Mouse (Mus musculus): ENCODE results near the gene Mrpl51. TPM values are rescaled to one million over a fixed set of nuclear protein-coding genes. Genes with fewer than 3 reads are reported as not detected.

Mrpl51 gene
- total and polyA plus RNA-seq, 2 experiments: 44.0 to 69.8 TPM

DNA sequence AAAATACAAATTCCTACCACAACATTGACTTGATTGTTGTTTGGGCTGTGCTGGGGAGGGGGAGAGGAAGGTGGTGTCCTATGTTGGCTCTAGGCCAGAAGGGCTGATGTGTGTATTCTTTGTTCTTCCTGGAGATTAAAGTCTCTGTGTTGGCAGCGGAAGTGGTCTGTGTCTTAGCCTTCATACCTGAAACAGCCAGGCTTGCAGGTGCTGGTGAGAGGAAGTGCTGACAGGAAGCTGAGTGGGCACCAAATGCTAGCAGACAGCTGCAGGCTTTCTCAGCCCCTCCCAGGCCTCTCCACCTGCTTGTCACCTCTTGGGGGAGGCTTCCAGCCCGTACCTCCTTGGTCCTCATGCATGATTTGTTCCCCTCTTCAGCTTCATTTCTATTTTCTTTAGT, 30.5 kb downstream of the Mrpl51 start:
- no peak overlapping the region for H3K9ac ChIP-seq (ENCODE audit: low read depth, low read length)
- no peaks in the 10 kb centered on the region for H3K79me2 ChIP-seq (ENCODE audit: control insufficient read depth, insufficient read depth, low read length)
- DNase-seq (ENCODE audit: extremely low read depth, low read depth, low spot score): peak; percentile 25
- 76% methylated on average over 2 of the region's 2 CpGs for WGBS
- H3K4me3 ChIP-seq (ENCODE audit: insufficient read depth, low read depth, low read length): no peak overlapping the region
- peaks cover 31% of the 10 kb centered on the region; the same call in 1 of the 2 replicates for H3K36me3 ChIP-seq (ENCODE audit: control insufficient read depth, insufficient read depth, low read length)
- TF ChIP-seq POLR2A (IDR thresholded peaks at IDR 0.05; ENCODE audit: extremely low read depth, insufficient read depth, low read length): no peak
- TF ChIP-seq CTCF (IDR thresholded peaks at IDR 0.05; ENCODE audit: low read depth, low read length): no peak
- H3K27me3 ChIP-seq (ENCODE audit: control insufficient read depth, insufficient read depth, low read length): no peaks in the 10 kb centered on the region
- no peak overlapping the region for H3K27ac ChIP-seq (replicated peaks; ENCODE audit: insufficient read depth, low read depth, low read length)
- H3K4me1 ChIP-seq (ENCODE audit: control insufficient read depth, insufficient read depth, low read length): no peaks in the 10 kb centered on the region

- Histone ChIP-seq H3K27me3 (ENCODE audit: control insufficient read depth, insufficient read depth, low read length) (no peaks in the 10 kb centered on the region), H3K79me2 (ENCODE audit: control insufficient read depth, insufficient read depth, low read length) (no peaks in the 10 kb centered on the region), H3K9ac (ENCODE audit: low read depth, low read length) (no peak overlapping the region), H3K4me3 (ENCODE audit: insufficient read depth, low read depth, low read length) (no peak overlapping the region), H3K27ac (replicated peaks; ENCODE audit: insufficient read depth, low read depth, low read length) (no peak overlapping the region), H3K4me1 (ENCODE audit: control insufficient read depth, insufficient read depth, low read length) (no peaks in the 10 kb centered on the region), H3K36me3 (ENCODE audit: control insufficient read depth, insufficient read depth, low read length) (peaks cover 33% of the 10 kb centered on the region; the same call in 1 of the 2 replicates)
- WGBS: 80% methylated on average over 3 of the region's 3 CpGs
- no peak for TF ChIP-seq POLR2A (IDR thresholded peaks at IDR 0.05; ENCODE audit: extremely low read depth, insufficient read depth, low read length)
- no peak for TF ChIP-seq CTCF (IDR thresholded peaks at IDR 0.05; ENCODE audit: low read depth, low read length)
- DNase-seq (ENCODE audit: extremely low read depth, low read depth, low spot score): no peak
Observed at GRCm38 (mm10) chr6:125222577-125222976, 31.0 kb downstream of the Mrpl51 start.

- Histone ChIP-seq H3K4me1 (ENCODE audit: control insufficient read depth, insufficient read depth, low read length) (peaks cover 1% of the 10 kb centered on the region), H3K9ac (ENCODE audit: low read depth, low read length) (no peak overlapping the region), H3K27ac (replicated peaks; ENCODE audit: insufficient read depth, low read depth, low read length) (no peak overlapping the region), H3K4me3 (ENCODE audit: insufficient read depth, low read depth, low read length) (no peak overlapping the region), H3K27me3 (ENCODE audit: control insufficient read depth, insufficient read depth, low read length) (no peaks in the 10 kb centered on the region), H3K36me3 (ENCODE audit: control insufficient read depth, insufficient read depth, low read length) (peaks cover 41% of the 10 kb centered on the region; the same call in 1 of the 2 replicates), H3K79me2 (ENCODE audit: control insufficient read depth, insufficient read depth, low read length) (peaks cover 2% of the 10 kb centered on the region; the same call in 1 of the 2 replicates)
- no peak for TF ChIP-seq POLR2A (IDR thresholded peaks at IDR 0.05; ENCODE audit: extremely low read depth, insufficient read depth, low read length)
- peak; percentile 71 for TF ChIP-seq CTCF (IDR thresholded peaks at IDR 0.05; ENCODE audit: low read depth, low read length)
- peak; percentile 9 for DNase-seq (ENCODE audit: extremely low read depth, low read depth, low spot score)
- 87% methylated on average over 5 of the region's 5 CpGs for WGBS
Observed at GRCm38 (mm10) chr6:125225518-125226115, 34.0 kb downstream of the Mrpl51 start.

- Histone ChIP-seq H3K27me3 (ENCODE audit: control insufficient read depth, insufficient read depth, low read length) (no peaks in the 10 kb centered on the region), H3K27ac (replicated peaks; ENCODE audit: insufficient read depth, low read depth, low read length) (no peak overlapping the region), H3K4me3 (ENCODE audit: insufficient read depth, low read depth, low read length) (no peak overlapping the region), H3K36me3 (ENCODE audit: control insufficient read depth, insufficient read depth, low read length) (peaks cover 19% of the 10 kb centered on the region; the same call in 1 of the 2 replicates), H3K9ac (ENCODE audit: low read depth, low read length) (no peak overlapping the region), H3K79me2 (ENCODE audit: control insufficient read depth, insufficient read depth, low read length) (peaks cover 4% of the 10 kb centered on the region; the same call in 1 of the 2 replicates), H3K4me1 (ENCODE audit: control insufficient read depth, insufficient read depth, low read length) (peaks cover 6% of the 10 kb centered on the region)
- DNase-seq (ENCODE audit: extremely low read depth, low read depth, low spot score): no peak
- WGBS: 73% methylated on average over 9 of the region's 9 CpGs
- TF ChIP-seq POLR2A (IDR thresholded peaks at IDR 0.05; ENCODE audit: extremely low read depth, insufficient read depth, low read length) (no peak), CTCF (IDR thresholded peaks at IDR 0.05; ENCODE audit: low read depth, low read length) (no peak)
Observed at GRCm38 (mm10) chr6:125230571-125230970, 39.0 kb downstream of the Mrpl51 start.

- WGBS: under 1% methylated on average over 16 of the region's 16 CpGs
- peak within 1 kb of the TSS; percentile 90 for H3K4me3 ChIP-seq (ENCODE audit: insufficient read depth, low read depth, low read length)
- H3K79me2 ChIP-seq (ENCODE audit: control insufficient read depth, insufficient read depth, low read length): peaks cover 4% of the 10 kb centered on the region; the same call in 1 of the 2 replicates
- peak; percentile 72 for DNase-seq (ENCODE audit: extremely low read depth, low read depth, low spot score)
- H3K36me3 ChIP-seq (ENCODE audit: control insufficient read depth, insufficient read depth, low read length): peaks cover 13% of the 10 kb centered on the region; the same call in 1 of the 2 replicates
- peak within 1 kb of the TSS; percentile 92 for H3K27ac ChIP-seq (replicated peaks; ENCODE audit: insufficient read depth, low read depth, low read length)
- H3K27me3 ChIP-seq (ENCODE audit: control insufficient read depth, insufficient read depth, low read length): no peaks in the 10 kb centered on the region
- H3K4me1 ChIP-seq (ENCODE audit: control insufficient read depth, insufficient read depth, low read length): peaks cover 6% of the 10 kb centered on the region
- peak within 1 kb of the TSS; percentile 91 for H3K9ac ChIP-seq (ENCODE audit: low read depth, low read length)
- TF ChIP-seq CTCF (IDR thresholded peaks at IDR 0.05; ENCODE audit: low read depth, low read length): no peak
- TF ChIP-seq POLR2A (IDR thresholded peaks at IDR 0.05; ENCODE audit: extremely low read depth, insufficient read depth, low read length): 0 out of 2 replicates have a peak, but pooled peaks have one; percentile 44
Observed at GRCm38 (mm10) chr6:125231117-125232044, 39.8 kb downstream of the Mrpl51 start, which contains the start of gene Tapbpl. Gene Tapbpl (minus strand): TSS chr6:125231860.

All from liver, adult 2 months (tissue).